Mouse (Mus musculus): ENCODE measurements around the gene Oxgr1. TPM values are rescaled to one million over a fixed set of nuclear protein-coding genes. Genes with fewer than 3 reads are reported as not detected.

Gene Oxgr1
- total RNA-seq (2023), result not detected in 2 replicates

GRCm38 (mm10) chr14:120042187-120042820, at the start of gene Oxgr1:
Gene Oxgr1, minus strand, starts transcription at chr14:120042435.

Other genes starting within 250 kb of the Oxgr1 start
- gene Mbnl2, start 233.2 kb upstream of the Oxgr1 start, total RNA-seq (2023), result 184 and 215 TPM in 2 replicates

Measured in neutrophil, adult 65 days (primary cell).